Mouse (Mus musculus): ENCODE data around the gene H2al2b. TPM values are rescaled to one million over a fixed set of nuclear protein-coding genes. Genes with fewer than 3 reads are reported as not detected.

The H2al2b gene
- not detected in 2 replicates for polyA plus RNA-seq (2012; rRNA removed)

GRCm38 (mm10) chrY:2720574-2720973 is at the start of gene H2al2b:
TSS of gene H2al2b (minus strand) at chrY:2720674.

Other genes with a start within 250 kb of the H2al2b start
- not detected in 2 replicates for gene H2al2c, start 121.6 kb downstream of the H2al2b start, polyA plus RNA-seq (2012; rRNA removed)
- gene Sry, start 57.0 kb downstream of the H2al2b start, polyA plus RNA-seq (2012; rRNA removed) = not detected in 2 replicates
- not detected in 2 replicates for gene Gm4064, start 75.5 kb upstream of the H2al2b start, polyA plus RNA-seq (2012; rRNA removed)
- gene Rbmy, start 110.0 kb upstream of the H2al2b start, polyA plus RNA-seq (2012; rRNA removed) = not detected in 2 replicates
- not detected in 2 replicates for gene Gm10256, start 110.0 kb upstream of the H2al2b start, polyA plus RNA-seq (2012; rRNA removed)
- gene Gm10352, start 180.3 kb upstream of the H2al2b start, polyA plus RNA-seq (2012; rRNA removed) = 0.01 TPM in 1 of 2 replicates, not detected in the other
- gene Gm29289, start 211.9 kb upstream of the H2al2b start, polyA plus RNA-seq (2012; rRNA removed) = not detected in 2 replicates